Mouse (Mus musculus): Measurements from ENCODE around the gene Maco1. TPM values are rescaled to one million over a fixed set of nuclear protein-coding genes. Genes with fewer than 3 reads are reported as not detected.

Maco1 gene
- polyA plus RNA-seq, 2 experiments, result 29.5 to 40.4 TPM

GRCm38 (mm10) chr4:134871477-134871876 is 18.3 kb upstream of the Maco1 start:
- WGBS, result 32% methylated on average over 4 of the region's 4 CpGs

DNA sequence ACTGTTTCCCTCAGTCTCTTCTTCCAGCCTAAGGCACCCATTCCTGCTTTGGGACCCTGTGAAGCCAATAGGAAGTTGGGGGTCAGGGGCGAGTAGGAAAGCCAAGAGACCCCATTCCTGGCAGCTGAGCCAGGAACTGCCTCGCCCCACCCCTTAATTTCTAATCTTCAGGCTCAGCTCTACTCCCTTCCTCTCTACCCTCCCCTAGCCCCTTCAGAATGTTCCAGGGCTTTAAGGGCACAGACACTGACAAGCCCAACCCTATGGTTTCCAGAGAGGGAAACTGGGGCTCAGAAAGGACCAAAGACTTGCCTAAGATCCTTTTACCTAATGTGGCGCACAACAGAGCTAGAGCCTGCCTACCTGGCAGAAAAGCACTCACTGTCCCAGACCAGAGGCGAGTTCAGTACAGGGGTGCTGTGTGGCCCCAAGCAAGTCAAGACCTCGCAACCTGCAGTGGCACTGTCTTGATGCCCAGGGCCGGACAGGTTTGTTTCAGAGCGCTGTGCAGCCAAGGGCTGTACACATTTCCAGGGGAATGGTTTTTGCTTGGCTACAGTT is 16.8 kb upstream of the Maco1 start:
- H3K9ac ChIP-seq (ENCODE audit: low read depth, low read length, severe bottlenecking), result no peak overlapping the region; the same call in 1 of the 2 replicates
- DNase-seq (ENCODE audit: low spot score) (no peak), ATAC-seq (ENCODE audit: low FRiP score, low read depth) (no peak)
- WGBS, result 44% methylated on average over 7 of the region's 7 CpGs
- TF ChIP-seq POLR2A (IDR thresholded peaks at IDR 0.05; ENCODE audit: borderline replicate concordance, extremely low read depth, insufficient read depth, insufficient read length), result no peak
- no peaks in the 10 kb centered on the region for H3K4me1 ChIP-seq (ENCODE audit: control insufficient read depth, insufficient read depth, low read length)
- H3K4me3 ChIP-seq (replicated peaks; ENCODE audit: low read length), result 0 out of 2 replicates have a peak overlapping the region, but pooled peaks have one; percentile 9
- no peak overlapping the region for H3K27ac ChIP-seq (replicated peaks; ENCODE audit: low read depth, low read length)
- H3K4me2 ChIP-seq (replicated peaks; ENCODE audit: low read depth, low read length, severe bottlenecking), result peak overlapping the region; percentile 30
- no peaks in the 10 kb centered on the region for H3K36me3 ChIP-seq (ENCODE audit: control insufficient read depth, insufficient read depth, low read length)
- H3K27me3 ChIP-seq (ENCODE audit: control insufficient read depth, insufficient read depth, low read length), result peaks cover 17% of the 10 kb centered on the region; the same call in 1 of the 2 replicates
- no peaks in the 10 kb centered on the region for H3K9me3 ChIP-seq (ENCODE audit: control insufficient read depth, low read length)

More at GRCm38 (mm10) chr4:134871477-134871876, 18.3 kb upstream of the Maco1 start:
- Histone ChIP-seq H3K9ac (ENCODE audit: low read depth, low read length, severe bottlenecking) (no peak overlapping the region), H3K4me2 (replicated peaks; ENCODE audit: low read depth, low read length, severe bottlenecking) (no peak overlapping the region), H3K4me1 (ENCODE audit: control insufficient read depth, insufficient read depth, low read length) (no peaks in the 10 kb centered on the region), H3K36me3 (ENCODE audit: control insufficient read depth, insufficient read depth, low read length) (no peaks in the 10 kb centered on the region), H3K27me3 (ENCODE audit: control insufficient read depth, insufficient read depth, low read length) (peaks cover 17% of the 10 kb centered on the region; the same call in 1 of the 2 replicates), H3K9me3 (ENCODE audit: control insufficient read depth, low read length) (no peaks in the 10 kb centered on the region), H3K27ac (replicated peaks; ENCODE audit: low read depth, low read length) (no peak overlapping the region), H3K4me3 (replicated peaks; ENCODE audit: low read length) (no peak overlapping the region)
- ATAC-seq (ENCODE audit: low FRiP score, low read depth) (no peak), DNase-seq (ENCODE audit: low spot score) (no peak)
- no peak for TF ChIP-seq POLR2A (IDR thresholded peaks at IDR 0.05; ENCODE audit: borderline replicate concordance, extremely low read depth, insufficient read depth, insufficient read length)

DNA sequence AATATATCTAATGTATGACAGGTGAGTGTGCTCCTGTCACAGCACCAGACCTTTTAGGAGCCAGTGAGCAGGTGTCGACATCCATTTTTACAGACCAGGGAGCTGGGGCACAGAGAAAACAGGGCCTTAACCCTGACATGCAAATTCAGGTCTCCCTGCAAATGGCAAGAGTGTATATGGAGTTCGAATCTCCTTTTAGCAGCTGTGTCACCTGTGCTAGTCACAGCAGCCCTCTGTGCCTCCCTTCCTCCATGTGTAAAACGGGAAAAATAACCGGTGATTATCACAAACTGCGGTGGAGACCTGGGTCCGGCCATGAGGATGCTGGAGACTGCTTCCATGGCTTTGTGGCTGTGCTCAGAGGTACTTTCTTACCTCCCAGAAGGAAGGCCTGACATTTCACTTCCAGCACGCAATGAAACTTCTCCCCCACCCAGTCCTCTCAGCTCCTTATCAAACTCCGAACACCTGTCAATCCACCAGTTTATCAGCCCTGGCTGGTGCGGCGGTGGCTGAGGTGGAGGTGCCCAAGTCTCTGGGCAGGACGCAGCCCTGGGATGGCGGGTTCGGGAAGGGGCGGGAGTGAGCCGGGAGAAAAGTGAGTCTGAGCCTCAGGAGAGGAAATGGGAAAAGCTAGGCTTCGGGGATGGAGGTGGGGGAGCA is 16.1 kb upstream of the Maco1 start:
- 9% methylated on average over 16 of the region's 16 CpGs for WGBS

DNA sequence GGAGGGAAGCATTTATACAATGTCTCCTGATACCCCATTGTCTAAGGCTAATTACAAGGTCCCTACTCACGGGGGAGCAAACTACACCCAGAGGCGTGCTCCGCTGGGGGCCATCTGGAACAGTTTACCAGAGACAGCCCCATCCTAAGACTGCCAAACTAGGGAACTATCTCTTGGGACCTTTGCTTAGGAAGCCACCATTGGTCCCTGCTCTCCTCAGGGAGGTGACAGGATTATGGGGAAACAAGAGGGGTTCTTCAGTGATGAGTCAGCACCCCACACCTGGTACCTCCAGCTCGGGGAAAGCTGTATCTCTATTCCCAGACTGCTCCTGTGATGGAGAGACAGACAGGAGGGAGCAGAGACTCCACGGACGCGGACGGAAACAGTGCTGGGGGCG is 15.3 kb upstream of the Maco1 start:
- Histone ChIP-seq H3K4me1 (ENCODE audit: control insufficient read depth, insufficient read depth, low read length) (no peaks in the 10 kb centered on the region), H3K9me3 (ENCODE audit: control insufficient read depth, low read length) (no peaks in the 10 kb centered on the region), H3K9ac (ENCODE audit: low read depth, low read length, severe bottlenecking) (no peak overlapping the region), H3K27me3 (ENCODE audit: control insufficient read depth, insufficient read depth, low read length) (peaks cover 17% of the 10 kb centered on the region; the same call in 1 of the 2 replicates), H3K27ac (replicated peaks; ENCODE audit: low read depth, low read length) (no peak overlapping the region), H3K4me3 (replicated peaks; ENCODE audit: low read length) (no peak overlapping the region), H3K36me3 (ENCODE audit: control insufficient read depth, insufficient read depth, low read length) (no peaks in the 10 kb centered on the region), H3K4me2 (replicated peaks; ENCODE audit: low read depth, low read length, severe bottlenecking) (no peak overlapping the region)
- DNase-seq (ENCODE audit: low spot score) (no peak), ATAC-seq (ENCODE audit: low FRiP score, low read depth) (no peak)
- WGBS, result 21% methylated on average over 9 of the region's 9 CpGs
- no peak for TF ChIP-seq POLR2A (IDR thresholded peaks at IDR 0.05; ENCODE audit: borderline replicate concordance, extremely low read depth, insufficient read depth, insufficient read length)

More for the DNA sequence above, 16.1 kb upstream of the Maco1 start:
- H3K36me3 ChIP-seq (ENCODE audit: control insufficient read depth, insufficient read depth, low read length), result no peaks in the 10 kb centered on the region
- H3K4me1 ChIP-seq (ENCODE audit: control insufficient read depth, insufficient read depth, low read length), result no peaks in the 10 kb centered on the region
- ATAC-seq (ENCODE audit: low FRiP score, low read depth) (no peak), DNase-seq (ENCODE audit: low spot score) (no peak)
- H3K27me3 ChIP-seq (ENCODE audit: control insufficient read depth, insufficient read depth, low read length), result peaks cover 17% of the 10 kb centered on the region; the same call in 1 of the 2 replicates
- H3K9ac ChIP-seq (ENCODE audit: low read depth, low read length, severe bottlenecking), result no peak overlapping the region
- 0 out of 2 replicates have a peak overlapping the region, but pooled peaks have one; percentile 9 for H3K4me3 ChIP-seq (replicated peaks; ENCODE audit: low read length)
- H3K9me3 ChIP-seq (ENCODE audit: control insufficient read depth, low read length), result no peaks in the 10 kb centered on the region
- no peak overlapping the region for H3K27ac ChIP-seq (replicated peaks; ENCODE audit: low read depth, low read length)
- H3K4me2 ChIP-seq (replicated peaks; ENCODE audit: low read depth, low read length, severe bottlenecking), result peak overlapping the region; percentile 30
- TF ChIP-seq POLR2A (IDR thresholded peaks at IDR 0.05; ENCODE audit: borderline replicate concordance, extremely low read depth, insufficient read depth, insufficient read length), result no peak

DNA sequence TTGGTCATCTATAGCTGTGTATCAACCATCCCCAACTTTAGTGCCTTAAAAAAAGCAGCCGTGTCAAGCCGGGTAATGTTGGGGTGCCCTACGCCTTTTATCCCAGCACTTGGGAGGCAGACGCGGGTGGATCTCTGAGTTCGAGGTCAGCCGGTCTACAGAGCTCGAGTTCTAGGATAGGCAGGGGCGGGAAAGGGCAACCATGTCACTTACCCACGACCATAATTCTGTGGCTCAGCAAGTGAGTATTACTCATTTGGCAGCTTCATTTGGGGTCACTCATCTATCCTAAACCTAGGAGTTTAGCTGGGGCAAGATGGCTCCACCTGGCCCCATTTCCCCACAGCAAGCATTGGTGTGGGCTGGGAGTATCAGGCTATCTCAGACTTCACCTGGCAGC is 14.9 kb upstream of the Maco1 start:
- DNase-seq (ENCODE audit: low spot score) (no peak), ATAC-seq (ENCODE audit: low FRiP score, low read depth) (no peak)
- 88% methylated on average over 10 of the region's 10 CpGs for WGBS
- Histone ChIP-seq H3K27me3 (ENCODE audit: control insufficient read depth, insufficient read depth, low read length) (peaks cover 17% of the 10 kb centered on the region; the same call in 1 of the 2 replicates), H3K4me1 (ENCODE audit: control insufficient read depth, insufficient read depth, low read length) (no peaks in the 10 kb centered on the region), H3K27ac (replicated peaks; ENCODE audit: low read depth, low read length) (no peak overlapping the region), H3K9me3 (ENCODE audit: control insufficient read depth, low read length) (no peaks in the 10 kb centered on the region), H3K36me3 (ENCODE audit: control insufficient read depth, insufficient read depth, low read length) (no peaks in the 10 kb centered on the region), H3K4me3 (replicated peaks; ENCODE audit: low read length) (no peak overlapping the region), H3K9ac (ENCODE audit: low read depth, low read length, severe bottlenecking) (no peak overlapping the region), H3K4me2 (replicated peaks; ENCODE audit: low read depth, low read length, severe bottlenecking) (no peak overlapping the region)
- no peak for TF ChIP-seq POLR2A (IDR thresholded peaks at IDR 0.05; ENCODE audit: borderline replicate concordance, extremely low read depth, insufficient read depth, insufficient read length)

Data from limb, embryonic 14.5 days (tissue).